Mouse (Mus musculus): ENCODE results near the gene Khsrp. TPM values are rescaled to one million over a fixed set of nuclear protein-coding genes. Genes with fewer than 3 reads are reported as not detected.

The Khsrp gene
- polyA plus RNA-seq (2015; fragmentation: Nextera tagmentation; extraction: Ambion mirVana): 25.8 and 29.1 TPM in 2 replicates

DNA sequence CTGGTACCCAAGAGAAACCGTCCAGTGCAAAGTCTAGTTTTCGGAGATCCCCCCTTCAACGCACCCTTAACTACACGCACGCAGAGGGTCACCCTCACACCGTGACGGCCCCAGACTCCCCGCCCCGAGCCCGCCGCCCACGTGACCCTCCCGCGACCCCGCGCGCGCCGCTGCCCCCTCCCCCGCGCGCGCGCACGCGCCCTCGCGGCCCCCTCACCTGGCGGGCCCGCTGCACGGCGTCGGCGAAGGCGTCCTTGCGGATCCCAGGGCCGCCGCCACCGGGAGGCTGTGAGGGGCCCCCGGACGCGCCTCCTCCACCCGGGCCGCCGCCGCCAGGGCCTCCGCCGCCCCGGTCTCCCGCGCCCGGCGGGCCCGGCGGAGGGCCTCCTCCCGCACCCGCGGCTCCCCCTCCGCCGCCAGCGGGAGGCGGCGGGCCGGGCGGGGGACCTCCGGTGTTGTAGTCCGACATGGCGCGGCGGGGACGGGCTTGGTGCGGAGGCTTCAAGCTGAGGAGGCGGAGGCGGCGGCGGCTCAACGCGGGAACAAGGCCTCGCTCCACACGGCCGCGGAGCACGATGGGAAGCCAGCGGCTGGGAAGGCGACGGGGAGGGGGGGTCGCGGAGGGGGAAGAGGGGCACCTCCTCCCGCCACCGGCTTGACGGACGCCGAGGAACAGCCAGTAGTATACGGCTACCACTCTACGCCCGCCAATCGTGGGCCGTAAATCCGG lies at the start of gene Khsrp:
Gene Khsrp (minus strand): TSS at position 592 of the 730 bp plus-strand sequence.
- ATAC-seq (ENCODE audit: low FRiP score): peak; percentile 3; the same call in 1 of the 2 replicates
- 1% methylated on average over 91 of the region's 99 CpGs for WGBS
- Histone ChIP-seq H3K27me3 (replicated peaks) (no peaks in the 10 kb centered on the region), H3K27ac (replicated peaks) (peak within 1 kb of the TSS; percentile 91), H3K36me3 (peaks cover 22% of the 10 kb centered on the region), H3K9ac (replicated peaks) (peak within 1 kb of the TSS; percentile 93), H3K9me3 (replicated peaks) (no peaks in the 10 kb centered on the region), H3K4me2 (peak within 1 kb of the TSS; percentile 86), H3K4me1 (peaks cover 28% of the 10 kb centered on the region), H3K4me3 (replicated peaks) (peak within 1 kb of the TSS; percentile 64)

GRCm38 (mm10) chr17:57079919-57080318 lies 48.6 kb upstream of the Khsrp start:
- H3K9ac ChIP-seq (replicated peaks): no peak overlapping the region
- ATAC-seq (ENCODE audit: low FRiP score): no peak
- no peak overlapping the region for H3K4me2 ChIP-seq
- 68% methylated on average over 3 of the region's 3 CpGs for WGBS
- no peak overlapping the region for H3K27ac ChIP-seq (replicated peaks)
- no peaks in the 10 kb centered on the region for H3K9me3 ChIP-seq (replicated peaks)
- H3K36me3 ChIP-seq: peaks cover 37% of the 10 kb centered on the region
- H3K4me3 ChIP-seq (replicated peaks): no peak overlapping the region
- peaks cover 15% of the 10 kb centered on the region for H3K4me1 ChIP-seq
- H3K27me3 ChIP-seq (replicated peaks): no peaks in the 10 kb centered on the region

GRCm38 (mm10) chr17:57078336-57078735 lies 47.0 kb upstream of the Khsrp start, which contains the start of gene Dennd1c:
Dennd1c (minus strand) TSS chr17:57078514.
- ATAC-seq (ENCODE audit: low FRiP score): 0 out of 2 replicates have a peak, but pooled peaks have one; percentile 25
- WGBS: 54% methylated on average over 6 of the region's 6 CpGs
- Histone ChIP-seq H3K4me2 (no peak within 1 kb of the TSS), H3K9me3 (replicated peaks) (no peaks in the 10 kb centered on the region), H3K4me3 (replicated peaks) (no peak within 1 kb of the TSS), H3K27me3 (replicated peaks) (no peaks in the 10 kb centered on the region), H3K36me3 (peaks cover 29% of the 10 kb centered on the region), H3K27ac (replicated peaks) (no peak within 1 kb of the TSS), H3K4me1 (peaks cover 2% of the 10 kb centered on the region), H3K9ac (replicated peaks) (no peak within 1 kb of the TSS)

GRCm38 (mm10) chr17:57076916-57077315 lies 45.6 kb upstream of the Khsrp start:
- H3K27ac ChIP-seq (replicated peaks): no peak overlapping the region
- no peak overlapping the region for H3K9ac ChIP-seq (replicated peaks)
- no peaks in the 10 kb centered on the region for H3K27me3 ChIP-seq (replicated peaks)
- no peaks in the 10 kb centered on the region for H3K9me3 ChIP-seq (replicated peaks)
- no peak overlapping the region for H3K4me3 ChIP-seq (replicated peaks)
- peaks cover 22% of the 10 kb centered on the region for H3K36me3 ChIP-seq
- no peak for ATAC-seq (ENCODE audit: low FRiP score)
- no peak overlapping the region for H3K4me2 ChIP-seq
- no peaks in the 10 kb centered on the region for H3K4me1 ChIP-seq
- 68% methylated on average over 3 of the region's 3 CpGs for WGBS

- peak overlapping the region; percentile 25; the same call in 1 of the 2 replicates for H3K4me3 ChIP-seq (replicated peaks)
- peak; percentile 79 for ATAC-seq (ENCODE audit: low FRiP score)
- H3K4me2 ChIP-seq: peak overlapping the region; percentile 39
- 6% methylated on average over 11 of the region's 11 CpGs for WGBS
- H3K4me1 ChIP-seq: 0 out of 2 replicates have a peak, but pooled peaks cover 3% of the 10 kb centered on the region
- no peaks in the 10 kb centered on the region for H3K27me3 ChIP-seq (replicated peaks)
- H3K9ac ChIP-seq (replicated peaks): no peak overlapping the region
- no peaks in the 10 kb centered on the region for H3K9me3 ChIP-seq (replicated peaks)
- H3K27ac ChIP-seq (replicated peaks): no peak overlapping the region
- no peaks in the 10 kb centered on the region for H3K36me3 ChIP-seq
These were observed 39.4 kb upstream of the Khsrp start for GRCm38 (mm10) chr17:57070699-57071098.

DNA sequence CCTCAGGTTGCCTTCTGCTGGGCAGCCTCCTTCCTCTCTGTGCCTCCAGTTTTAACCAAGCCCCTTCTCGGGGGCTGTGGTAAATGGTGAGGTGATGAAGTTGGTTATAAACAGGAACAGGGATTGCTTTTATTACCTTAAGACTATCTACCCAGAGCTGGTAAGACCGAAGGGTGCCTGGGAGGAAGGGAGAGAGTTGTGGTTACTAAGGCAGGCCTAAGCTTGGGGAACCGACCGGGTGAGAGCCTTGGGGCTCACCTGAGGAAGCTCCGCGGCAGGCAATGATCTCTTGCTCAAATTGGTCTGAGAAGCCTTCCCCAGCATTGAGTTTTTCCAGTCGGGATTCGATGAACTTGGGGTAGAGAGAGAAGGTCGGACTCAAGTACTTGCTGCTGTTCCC lies 39.0 kb upstream of the Khsrp start:
- ATAC-seq (ENCODE audit: low FRiP score): no peak
- peak overlapping the region; percentile 25 for H3K4me3 ChIP-seq (replicated peaks)

GRCm38 (mm10) chr17:57066908-57067307 lies 35.6 kb upstream of the Khsrp start:
- WGBS: 75% methylated on average over 5 of the region's 5 CpGs
- Histone ChIP-seq H3K9me3 (replicated peaks) (no peaks in the 10 kb centered on the region), H3K4me3 (replicated peaks) (no peak overlapping the region), H3K27me3 (replicated peaks) (peaks cover 22% of the 10 kb centered on the region), H3K4me2 (no peak overlapping the region), H3K9ac (replicated peaks) (no peak overlapping the region), H3K36me3 (no peaks in the 10 kb centered on the region), H3K4me1 (peaks cover 10% of the 10 kb centered on the region), H3K27ac (replicated peaks) (no peak overlapping the region)
- ATAC-seq (ENCODE audit: low FRiP score): no peak

More for the DNA sequence above, 39.0 kb upstream of the Khsrp start:
- 0 out of 2 replicates have a peak, but pooled peaks cover 3% of the 10 kb centered on the region for H3K4me1 ChIP-seq
- H3K27ac ChIP-seq (replicated peaks): no peak overlapping the region
- H3K9ac ChIP-seq (replicated peaks): no peak overlapping the region
- 9% methylated on average over 9 of the region's 9 CpGs for WGBS
- peak overlapping the region; percentile 39 for H3K4me2 ChIP-seq
- H3K36me3 ChIP-seq: no peaks in the 10 kb centered on the region
- H3K27me3 ChIP-seq (replicated peaks): no peaks in the 10 kb centered on the region
- no peaks in the 10 kb centered on the region for H3K9me3 ChIP-seq (replicated peaks)

DNA sequence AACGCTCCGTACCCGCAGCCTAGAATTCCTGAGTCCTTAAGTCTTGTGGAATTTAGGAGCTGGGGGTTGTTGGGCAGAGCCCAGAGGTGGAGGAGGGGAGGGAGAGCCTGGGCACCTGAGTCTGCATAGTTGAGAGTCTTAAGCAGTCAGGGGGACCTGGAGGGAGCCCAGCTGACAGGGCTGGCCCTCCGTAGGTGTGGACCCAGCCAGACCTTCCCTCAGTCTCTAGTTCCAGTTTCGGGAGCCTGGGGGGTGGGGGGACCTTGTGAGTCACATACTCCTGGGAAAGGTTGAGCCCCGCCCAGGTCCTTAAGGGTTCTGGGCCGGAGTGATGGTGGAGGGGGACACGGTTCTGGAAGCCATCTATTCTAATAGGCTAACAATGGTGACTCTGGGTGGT lies 31.7 kb upstream of the Khsrp start:
- no peaks in the 10 kb centered on the region for H3K36me3 ChIP-seq
- H3K27me3 ChIP-seq (replicated peaks): peaks cover 32% of the 10 kb centered on the region
- no peak overlapping the region for H3K4me3 ChIP-seq (replicated peaks)
- no peak overlapping the region for H3K27ac ChIP-seq (replicated peaks)
- peaks cover 30% of the 10 kb centered on the region for H3K4me1 ChIP-seq
- ATAC-seq (ENCODE audit: low FRiP score): no peak
- no peak overlapping the region for H3K4me2 ChIP-seq
- WGBS: 9% methylated on average over 8 of the region's 8 CpGs
- no peaks in the 10 kb centered on the region for H3K9me3 ChIP-seq (replicated peaks)
- H3K9ac ChIP-seq (replicated peaks): no peak overlapping the region

GRCm38 (mm10) chr17:57062548-57062947 lies 31.2 kb upstream of the Khsrp start:
- H3K4me1 ChIP-seq: peaks cover 32% of the 10 kb centered on the region
- H3K9ac ChIP-seq (replicated peaks): no peak overlapping the region
- no peak for ATAC-seq (ENCODE audit: low FRiP score)
- peak overlapping the region; percentile 37 for H3K4me3 ChIP-seq (replicated peaks)
- H3K27ac ChIP-seq (replicated peaks): no peak overlapping the region
- peak overlapping the region; percentile 64 for H3K4me2 ChIP-seq
- no peaks in the 10 kb centered on the region for H3K9me3 ChIP-seq (replicated peaks)
- WGBS: under 1% methylated on average over 22 of the region's 22 CpGs
- peaks cover 32% of the 10 kb centered on the region for H3K27me3 ChIP-seq (replicated peaks)
- H3K36me3 ChIP-seq: no peaks in the 10 kb centered on the region

GRCm38 (mm10) chr17:57062011-57062521 lies 30.7 kb upstream of the Khsrp start:
- Histone ChIP-seq H3K4me1 (peaks cover 32% of the 10 kb centered on the region), H3K9me3 (replicated peaks) (no peaks in the 10 kb centered on the region), H3K9ac (replicated peaks) (peak overlapping the region; percentile 15; the same call in 1 of the 2 replicates), H3K27ac (replicated peaks) (no peak overlapping the region), H3K4me2 (peak overlapping the region; percentile 64), H3K27me3 (replicated peaks) (peaks cover 32% of the 10 kb centered on the region), H3K36me3 (peaks cover 4% of the 10 kb centered on the region; the same call in 1 of the 2 replicates), H3K4me3 (replicated peaks) (peak overlapping the region; percentile 37)
- WGBS: under 1% methylated on average over 39 of the region's 39 CpGs
- ATAC-seq (ENCODE audit: low FRiP score): no peak

DNA sequence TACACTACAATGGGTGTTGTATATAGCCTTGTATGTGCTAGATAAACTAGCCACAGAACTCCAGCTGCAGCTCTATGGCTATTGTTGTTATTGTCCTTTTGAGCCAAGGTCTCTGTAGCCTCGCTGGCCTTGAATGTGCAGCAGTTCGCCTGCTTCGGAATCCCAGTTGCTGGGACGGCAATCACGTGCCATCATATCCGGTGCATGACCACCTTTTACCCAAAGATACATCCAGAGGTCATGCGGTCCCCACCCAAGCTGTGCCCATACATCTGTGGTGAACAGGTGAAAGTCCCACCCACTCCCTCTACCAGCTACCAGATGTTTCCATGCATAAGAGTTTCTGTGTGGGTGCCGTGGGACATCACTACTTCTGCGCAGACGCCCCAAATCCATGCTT lies 29.7 kb upstream of the Khsrp start:
- H3K27me3 ChIP-seq (replicated peaks): peaks cover 32% of the 10 kb centered on the region
- peak overlapping the region; percentile 70 for H3K4me2 ChIP-seq

More for the DNA sequence above, 29.7 kb upstream of the Khsrp start:
- H3K36me3 ChIP-seq: peaks cover 10% of the 10 kb centered on the region; the same call in 1 of the 2 replicates
- H3K9ac ChIP-seq (replicated peaks): 0 out of 2 replicates have a peak overlapping the region, but pooled peaks have one; percentile 26
- 33% methylated on average over 10 of the region's 10 CpGs for WGBS
- peaks cover 32% of the 10 kb centered on the region for H3K4me1 ChIP-seq
- H3K27ac ChIP-seq (replicated peaks): no peak overlapping the region
- peak overlapping the region; percentile 88 for H3K4me3 ChIP-seq (replicated peaks)
- H3K9me3 ChIP-seq (replicated peaks): no peaks in the 10 kb centered on the region
- no peak for ATAC-seq (ENCODE audit: low FRiP score)

All from neural tube, embryonic 15.5 days (tissue).